Mouse (Mus musculus) heart, adult 2 months (tissue): ENCODE data around the gene Rpl15. TPM values are rescaled to one million over a fixed set of nuclear protein-coding genes. Genes with fewer than 3 reads are reported as not detected.
"Not testable (repeated sequence)": the region's sequence is repeated elsewhere in the genome, so short reads cannot be mapped to it uniquely, and the experiment has no call there.

Source experiments
- DNase-seq, 2 experiments: peaks; one replicate each; pipeline ENCODE4 v3.0.0; 2021
- H3K27ac ChIP-seq: fragments of 200-600 bp; 2 replicates; pipeline ENCODE4 v1.8.1; 2022
- H3K27me3 ChIP-seq: fragments of 200-500 bp; 2 replicates; pipeline ENCODE4 v1.6.1; 2012; ENCODE audit warnings: mild to moderate bottlenecking, low read length, inconsistent platforms, mixed read lengths; ENCODE audit not compliant: control insufficient read depth, insufficient read depth
- H3K36me3 ChIP-seq: fragments of 200-500 bp; 2 replicates; pipeline ENCODE4 v1.6.1; 2012; ENCODE audit warnings: low read length, inconsistent platforms; ENCODE audit not compliant: control insufficient read depth, insufficient read depth
- H3K4me1 ChIP-seq: fragments of 200-500 bp; 2 replicates; pipeline ENCODE4 v1.6.1; 2011; ENCODE audit warnings: low read length; ENCODE audit not compliant: control insufficient read depth, insufficient read depth
- H3K4me3 ChIP-seq: fragments of 200-600 bp; 2 replicates; pipeline ENCODE4 v1.8.1; 2022
- H3K79me2 ChIP-seq: fragments of 200-500 bp; replicated peaks from 2 replicates; pipeline ENCODE4 v1.6.1; 2012; ENCODE audit warnings: mild to moderate bottlenecking, inconsistent platforms, low read length, moderate library complexity, mixed read lengths; ENCODE audit not compliant: control insufficient read depth, insufficient read depth
- H3K9ac ChIP-seq: fragments of 200-500 bp; 2 replicates; pipeline ENCODE4 v1.6.1; 2012; ENCODE audit warnings: low read depth, mild to moderate bottlenecking, control low read depth, inconsistent platforms, low read length, mixed read lengths
- CTCF ChIP-seq: fragments of 200-600 bp; IDR thresholded peaks from 2 replicates; pipeline ENCODE4 v1.8.1; 2022; ENCODE audit warnings: antibody characterized with exemption, mild to moderate bottlenecking, moderate library complexity
- EP300 ChIP-seq: fragments of 200-500 bp; IDR thresholded peaks from 2 replicates; pipeline ENCODE4 v1.6.1; 2011; ENCODE audit warnings: low read depth, low read length, control low read depth; ENCODE audit not compliant: insufficient read depth
- POLR2A ChIP-seq: fragments of 200-500 bp; IDR thresholded peaks from 2 replicates; pipeline ENCODE4 v1.6.1; 2011; ENCODE audit warnings: mild to moderate bottlenecking, low read depth, low read length, control low read depth; ENCODE audit not compliant: insufficient read depth
- WGBS: fragments of 180-500 bp; shearing (Covaris S2); methylation state at CpG from one replicate; pipeline ENCODE4 v1.1.7; 2018; 5-methylcytosine and 5-hydroxymethylcytosine counted together
- intact Hi-C: fragments of 180-260 bp; cut with DNase I; formaldehyde crosslinking; loops from one replicate; pipeline ENCODE4 v1.15.1; 2025
- polyA plus RNA-seq: library from polyadenylated mRNA; depleted of rRNA; stranded (reverse); fragments of >200 nt; gene quantifications from 2 replicates; pipeline ENCODE4 v1.2.3, GENCODE M21; 2012
- total RNA-seq, 2 experiments: library from RNA; stranded (reverse); gene quantifications; 2 replicates each; pipeline ENCODE4 v1.2.3; 2021

The Rpl15 gene
- total and polyA plus RNA-seq, 3 experiments, result 160 to 586 (median 499) TPM

- peak overlapping the region; percentile 97 for H3K27ac ChIP-seq
- TF ChIP-seq CTCF (no peak), EP300 (no peak), POLR2A (no peak)
- H3K4me1 ChIP-seq, result peaks cover 2% of the 10 kb centered on the region
- H3K79me2 ChIP-seq, result peaks cover 2% of the 10 kb centered on the region; the same call in 1 of the 2 replicates
- WGBS, result 5% methylated on average over 7 of the region's 7 CpGs
- H3K27me3 ChIP-seq, result no peaks in the 10 kb centered on the region
- H3K9ac ChIP-seq, result peak overlapping the region; percentile 28; the same call in 1 of the 2 replicates
- DNase-seq, result no peak
- H3K4me3 ChIP-seq, result peak overlapping the region; percentile 84
- intact Hi-C loops, result loop anchor here (1.0 to 2.0 kb wide), 2 partner anchors 33 to 57 kb away; no protein-coding TSS in a partner anchor
- peaks cover 9% of the 10 kb centered on the region for H3K36me3 ChIP-seq
Observed at GRCm38 (mm10) chr14:18271666-18272065, 475 bp upstream of the Rpl15 start.

GRCm38 (mm10) chr14:18269947-18270528, 1.2 kb downstream of the Rpl15 start:
- Histone ChIP-seq H3K9ac (peak overlapping the region; percentile 95), H3K27ac (peak overlapping the region; percentile 97), H3K4me3 (peak overlapping the region; percentile 84)
- H3K36me3 ChIP-seq, H3K79me2 ChIP-seq, H3K27me3 ChIP-seq, H3K4me1 ChIP-seq, DNase-seq: not testable (repeated sequence)
- intact Hi-C loops, result loop anchor here (2.0 kb wide), 1 partner anchor 59 kb away; no protein-coding TSS in a partner anchor
- WGBS, result 2% methylated on average over 24 of the region's 24 CpGs

GRCm38 (mm10) chr14:18263427-18263826, 7.8 kb downstream of the Rpl15 start:
- H3K4me1 ChIP-seq, result no peaks in the 10 kb centered on the region
- no peak overlapping the region for H3K9ac ChIP-seq
- H3K27ac ChIP-seq, result no peak overlapping the region
- no peak for TF ChIP-seq EP300
- no peak for TF ChIP-seq POLR2A
- no peak for TF ChIP-seq CTCF
- no peaks in the 10 kb centered on the region for H3K79me2 ChIP-seq
- no peaks in the 10 kb centered on the region for H3K27me3 ChIP-seq
- WGBS, result 16% methylated on average over 4 of the region's 4 CpGs
- intact Hi-C loops, result no loop called here
- no peak overlapping the region for H3K4me3 ChIP-seq
- peaks cover under 1% of the 10 kb centered on the region for H3K36me3 ChIP-seq
- peak in 1 of 2 experiments; percentile 23 for DNase-seq

- intact Hi-C loops, result no loop called here
- no peak for DNase-seq
- H3K4me1 ChIP-seq, result no peaks in the 10 kb centered on the region
Observed at GRCm38 (mm10) chr14:18261203-18261602, 10.0 kb downstream of the Rpl15 start.

GRCm38 (mm10) chr14:18242638-18243130, 28.5 kb downstream of the Rpl15 start:
- WGBS, result 78% methylated on average over 21 of the region's 21 CpGs
- no peak for DNase-seq
- intact Hi-C loops, result loop anchor here (5.0 kb wide), 1 partner anchor 90 kb away; the partner anchor contains the start of gene Ube2e1

More at GRCm38 (mm10) chr14:18261203-18261602, 10.0 kb downstream of the Rpl15 start:
- Histone ChIP-seq H3K79me2 (no peaks in the 10 kb centered on the region), H3K4me3 (no peak overlapping the region), H3K27me3 (no peaks in the 10 kb centered on the region), H3K36me3 (no peaks in the 10 kb centered on the region), H3K27ac (no peak overlapping the region), H3K9ac (no peak overlapping the region)
- peak; percentile 30 for TF ChIP-seq CTCF
- TF ChIP-seq POLR2A, result no peak
- TF ChIP-seq EP300, result no peak
- 84% methylated on average over 3 of the region's 3 CpGs for WGBS

GRCm38 (mm10) chr14:18241786-18242185, 29.4 kb downstream of the Rpl15 start:
- Histone ChIP-seq H3K4me1 (no peaks in the 10 kb centered on the region), H3K79me2 (no peaks in the 10 kb centered on the region; the same call in 1 of the 2 replicates), H3K36me3 (peaks cover 5% of the 10 kb centered on the region), H3K27me3 (no peaks in the 10 kb centered on the region), H3K9ac (no peak overlapping the region), H3K27ac (no peak overlapping the region), H3K4me3 (no peak overlapping the region)
- 90% methylated on average over 4 of the region's 4 CpGs for WGBS
- TF ChIP-seq CTCF, result no peak
- no peak for TF ChIP-seq POLR2A
- TF ChIP-seq EP300, result no peak
- intact Hi-C loops, result loop anchor here (5.0 kb wide), 1 partner anchor 91 kb away; the partner anchor contains the start of gene Ube2e1
- DNase-seq, result no peak

More at GRCm38 (mm10) chr14:18242638-18243130, 28.5 kb downstream of the Rpl15 start:
- TF ChIP-seq CTCF (no peak), POLR2A (no peak), EP300 (no peak)
- Histone ChIP-seq H3K27ac (no peak overlapping the region), H3K9ac (no peak overlapping the region), H3K27me3 (no peaks in the 10 kb centered on the region), H3K4me1 (no peaks in the 10 kb centered on the region), H3K36me3 (no peaks in the 10 kb centered on the region), H3K79me2 (no peaks in the 10 kb centered on the region), H3K4me3 (no peak overlapping the region)
